In genomic region chr5:122291553-122292339, GRCm38 (mm10) we compare ENCODE assay signal across 11 mouse cellular contexts. TPM values are rescaled to one million over a fixed set of nuclear protein-coding genes. Genes with fewer than 3 reads are reported as not detected.
A peak's percentile ranks its signal among the peaks of the same experiment; 100 is the strongest.
DNase-seq lines count a peak whose midpoint lies in the region; ATAC-seq and TF ChIP-seq lines count a peak whose summit lies in the region.
"Had no signal": no experiment of that assay in that cellular context is flagged by ENCODE, and none has a peak within 500 bp of the region (broad histone marks: within the 10 kb centered on the region; RNA-seq: fewer than 3 reads in every experiment).

No protein-coding gene starts in this region.

- DNase-seq in heart, adult 8-10 months (ENCODE audit: low spot score): no peak
- DNase-seq in left cerebral cortex, adult 18-20 months (ENCODE audit: low spot score in 2 of 2): no peak
- DNase-seq: layer of hippocampus, adult 9-11 months had no signal

- no peaks in the 10 kb centered on the region for H3K27me3 ChIP-seq in heart, embryonic 12.5 days (replicated peaks)
- no peaks in the 10 kb centered on the region for H3K27me3 ChIP-seq in megakaryocyte, embryonic 14.5 days (replicated peaks)
- no peaks in the 10 kb centered on the region for H3K27me3 ChIP-seq in intestine, postnatal 0 days (replicated peaks; ENCODE audit: control insufficient read depth, insufficient read depth, low read length)
- H3K27me3 ChIP-seq in small intestine, adult 2 months (ENCODE audit: control insufficient read depth, insufficient read depth, low read length): no peaks in the 10 kb centered on the region
- H3K27me3 ChIP-seq: limb, embryonic 15.5 days had no signal

- peaks cover 19% of the 10 kb centered on the region for H3K36me3 ChIP-seq in heart, embryonic 12.5 days
- H3K36me3 ChIP-seq in megakaryocyte, embryonic 14.5 days (replicated peaks; ENCODE audit: low read length): peaks cover 66% of the 10 kb centered on the region
- no peaks in the 10 kb centered on the region for H3K36me3 ChIP-seq in intestine, postnatal 0 days (ENCODE audit: control insufficient read depth, insufficient read depth)
- H3K36me3 ChIP-seq in small intestine, adult 2 months (ENCODE audit: control insufficient read depth, insufficient read depth, low read length): peaks cover 7% of the 10 kb centered on the region; the same call in 1 of the 2 replicates

- H3K9me3 ChIP-seq in heart, embryonic 12.5 days (replicated peaks): 0 out of 2 replicates have a peak, but pooled peaks cover 2% of the 10 kb centered on the region
- no peaks in the 10 kb centered on the region for H3K9me3 ChIP-seq in megakaryocyte, embryonic 14.5 days
- no peaks in the 10 kb centered on the region for H3K9me3 ChIP-seq in intestine, postnatal 0 days (ENCODE audit: control insufficient read depth)
- H3K9me3 ChIP-seq: limb, embryonic 15.5 days had no signal

- H3K9ac ChIP-seq in heart, embryonic 12.5 days: 0 out of 2 replicates have a peak overlapping the region, but pooled peaks have one; percentile 4
- H3K9ac ChIP-seq in intestine, postnatal 0 days (ENCODE audit: low read depth, low read length): no peak overlapping the region
- H3K9ac ChIP-seq: limb, embryonic 15.5 days had no signal

- H3K4me2 ChIP-seq in heart, embryonic 12.5 days: no peak overlapping the region
- peak overlapping the region; percentile 49 for H3K4me2 ChIP-seq in intestine, postnatal 0 days (replicated peaks; ENCODE audit: low read depth)
- H3K4me2 ChIP-seq: limb, embryonic 15.5 days had no signal

- no peak overlapping the region; the same call in 1 of the 2 replicates for H3K27ac ChIP-seq in heart, embryonic 12.5 days (ENCODE audit: poor library complexity, severe bottlenecking)
- peak overlapping the region; percentile 82 for H3K27ac ChIP-seq in intestine, postnatal 0 days (ENCODE audit: low read depth, low read length)
- peak overlapping the region; percentile 78 for H3K27ac ChIP-seq in small intestine, adult 2 months (ENCODE audit: insufficient read depth, low read depth, low read length)
- H3K27ac ChIP-seq: limb, embryonic 15.5 days had no signal

- no peak for TF ChIP-seq POLR2A in small intestine, adult 2 months (IDR thresholded peaks at IDR 0.05; ENCODE audit: low read depth, low read length)

- H3K4me1 ChIP-seq in heart, embryonic 12.5 days (replicated peaks): peaks cover 61% of the 10 kb centered on the region
- peaks cover 83% of the 10 kb centered on the region for H3K4me1 ChIP-seq in megakaryocyte, embryonic 14.5 days
- H3K4me1 ChIP-seq in intestine, postnatal 0 days (replicated peaks; ENCODE audit: control insufficient read depth, insufficient read depth, low read length): no peaks in the 10 kb centered on the region; the same call in 1 of the 2 replicates
- peaks cover 50% of the 10 kb centered on the region for H3K4me1 ChIP-seq in small intestine, adult 2 months (ENCODE audit: control insufficient read depth, insufficient read depth, insufficient read length, low read length)

- H3K4me3 ChIP-seq in heart, embryonic 12.5 days: no peak overlapping the region
- H3K4me3 ChIP-seq in megakaryocyte, embryonic 14.5 days (replicated peaks): peak overlapping the region; percentile 53
- no peak overlapping the region for H3K4me3 ChIP-seq in intestine, postnatal 0 days (ENCODE audit: low read depth, low read length)
- H3K4me3 ChIP-seq in small intestine, adult 2 months (ENCODE audit: low read depth, low read length): peak overlapping the region; percentile 13; the same call in 1 of the 2 replicates
- H3K4me3 ChIP-seq: limb, embryonic 15.5 days had no signal

- WGBS in heart, embryonic 12.5 days: 64% methylated on average over 17 of the region's 17 CpGs
- 41% methylated on average over 17 of the region's 17 CpGs for WGBS in intestine, postnatal 0 days
- WGBS in small intestine, adult 2 months: 23% methylated on average over 17 of the region's 17 CpGs

- no peak for ATAC-seq in heart, embryonic 12.5 days (ENCODE audit: insufficient number of reproducible peaks, low FRiP score)
- ATAC-seq in megakaryocyte, adult 5-6 weeks (ENCODE audit: poor library complexity, severe bottlenecking): no peak
- ATAC-seq in intestine, postnatal 0 days: peak; percentile 22; the same call in 1 of the 2 replicates
- ATAC-seq in frontal cortex, adult (ENCODE audit: low TSS enrichment): no peak
- ATAC-seq: forebrain, embryonic 16.5 days had no signal

- no peak for TF ChIP-seq CTCF in intestine, postnatal 0 days (IDR thresholded peaks at IDR 0.05; ENCODE audit: low read depth)
- TF ChIP-seq CTCF in small intestine, adult 2 months (IDR thresholded peaks at IDR 0.05; ENCODE audit: extremely low read depth, insufficient read length, insufficient replicate concordance, low read depth, low read length): no peak

RNA-seq across cellular contexts. Expression of gene Pptc7, which starts 7.6 kb away (rescaled TPM):
- 13.4 and 14.3 TPM in 2 replicates for polyA plus RNA-seq in heart, embryonic 12.5 days (2016; fragmentation: Nextera tagmentation; extraction: Ambion mirVana)
- 100 to 1,000 TPM; 103 to 141 (median 121) TPM for total RNA-seq in heart, adult 8-10 months (2022)
- polyA plus RNA-seq in megakaryocyte, embryonic 14.5 days (2012; ENCODE audit: insufficient read depth, low replicate concordance): 4.8 and 5.0 TPM in 2 replicates
- total RNA-seq in megakaryocyte, adult 5-6 weeks (2015): 18.6 and 18.8 TPM in 2 replicates
- 19.9 and 22.0 TPM in 2 replicates for total RNA-seq in megakaryocyte, adult 5-6 weeks (2017)
- polyA plus RNA-seq in intestine, postnatal 0 days (2015; fragmentation: Nextera tagmentation; extraction: Ambion mirVana): 13.0 and 13.6 TPM in 2 replicates
- polyA plus RNA-seq in small intestine, adult 2 months (2012; rRNA removed): 12.5 and 20.1 TPM in 2 replicates
- 10 to 100 TPM; 42.0 to 50.5 TPM for total RNA-seq in left cerebral cortex, adult 18-20 months (2021)

RNA-seq across cellular contexts. Expression of gene Tctn1, which starts 27.5 kb away (rescaled TPM):
- polyA plus RNA-seq in heart, embryonic 12.5 days (2016; fragmentation: Nextera tagmentation; extraction: Ambion mirVana): 2.7 and 3.2 TPM in 2 replicates
- 1 to 10 TPM; 3.5 to 5.1 (median 3.8) TPM for total RNA-seq in heart, adult 8-10 months (2022)
- 3.2 and 11.9 TPM in 2 replicates for polyA plus RNA-seq in megakaryocyte, embryonic 14.5 days (2012; ENCODE audit: insufficient read depth, low replicate concordance)
- 3.2 and 4.3 TPM in 2 replicates for total RNA-seq in megakaryocyte, adult 5-6 weeks (2015)
- total RNA-seq in megakaryocyte, adult 5-6 weeks (2017): 3.5 and 6.5 TPM in 2 replicates
- 1.6 and 1.9 TPM in 2 replicates for polyA plus RNA-seq in intestine, postnatal 0 days (2015; fragmentation: Nextera tagmentation; extraction: Ambion mirVana)
- polyA plus RNA-seq in small intestine, adult 2 months (2012; rRNA removed): 5.8 and 12.5 TPM in 2 replicates
- total RNA-seq in left cerebral cortex, adult 18-20 months (2021): 10 to 100 TPM; 10.3 to 14.6 TPM

Comparison
In these comparisons a context has a peak if more than half of its experiments do, and no peak if none do; other contexts are left out.
1. H3K4me3 ChIP-seq: peak in megakaryocyte, embryonic 14.5 days (single experiment) and small intestine, adult 2 months (single experiment); none in heart, embryonic 12.5 days (single experiment) and intestine, postnatal 0 days (single experiment).